Mouse (Mus musculus): ENCODE measurements around the gene Kpna3. TPM values are rescaled to one million over a fixed set of nuclear protein-coding genes. Genes with fewer than 3 reads are reported as not detected.

Kpna3 gene
- polyA plus RNA-seq, 1 experiment from 2014 or later: 31.5 TPM

DNA sequence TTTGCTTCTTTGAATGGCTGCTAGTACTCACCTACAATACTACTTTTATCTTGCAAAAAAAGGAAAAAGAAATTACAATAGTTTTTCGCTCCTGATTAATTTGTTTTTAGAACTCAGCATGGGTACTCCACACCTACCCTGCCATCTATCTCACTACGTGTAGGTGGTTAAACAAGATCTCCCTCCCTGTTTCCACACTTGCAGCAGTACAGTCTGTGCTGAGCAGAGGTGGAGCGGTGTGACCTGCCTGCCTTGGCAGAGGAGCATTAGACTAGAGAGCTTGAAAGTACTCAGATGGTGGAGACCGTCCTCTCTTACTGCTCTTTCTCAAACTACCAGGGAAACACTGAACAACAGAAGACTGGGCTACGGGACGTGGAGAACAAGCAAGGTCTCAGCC is 44.9 kb downstream of the Kpna3 start:
- no peaks in the 10 kb centered on the region for H3K4me1 ChIP-seq (ENCODE audit: control insufficient read depth in 2 of 2, insufficient read depth in 2 of 2, low read length in 2 of 2)
- H3K9me3 ChIP-seq (ENCODE audit: control insufficient read depth, low read length): no peaks in the 10 kb centered on the region
- no peak overlapping the region for H3K4me2 ChIP-seq (ENCODE audit: low read length)
- H3K9ac ChIP-seq (ENCODE audit: low read length): no peak overlapping the region
- H3K36me3 ChIP-seq (ENCODE audit: control insufficient read depth, insufficient read depth, low read length): peaks cover 20% of the 10 kb centered on the region
- 94% methylated on average over 6 of the region's 6 CpGs for whole genome bisulfite sequencing
- no peak for ATAC-seq (ENCODE audit: insufficient number of reproducible peaks, insufficient read depth, low FRiP score, low read depth)
- no peak overlapping the region for H3K4me3 ChIP-seq (ENCODE audit: control insufficient read depth in 1 of 2, insufficient read depth in 1 of 2, low read depth in 1 of 2, low read length in 2 of 2)
- no peak overlapping the region for H3K27ac ChIP-seq (replicated peaks in 1 of 2; ENCODE audit: control insufficient read depth in 1 of 2, insufficient read depth in 1 of 2, low read depth in 2 of 2, low read length in 2 of 2)
- no peaks in the 10 kb centered on the region for H3K27me3 ChIP-seq (ENCODE audit: control insufficient read depth, insufficient read depth, low read length)

- no peak overlapping the region for H3K27ac ChIP-seq (replicated peaks in 1 of 2; ENCODE audit: control insufficient read depth in 1 of 2, insufficient read depth in 1 of 2, low read depth in 2 of 2, low read length in 2 of 2)
- H3K4me2 ChIP-seq (ENCODE audit: low read length): no peak overlapping the region
- peaks cover 34% of the 10 kb centered on the region for H3K36me3 ChIP-seq (ENCODE audit: control insufficient read depth, insufficient read depth, low read length)
- ATAC-seq (ENCODE audit: insufficient number of reproducible peaks, insufficient read depth, low FRiP score, low read depth): no peak
- no peaks in the 10 kb centered on the region for H3K27me3 ChIP-seq (ENCODE audit: control insufficient read depth, insufficient read depth, low read length)
- WGBS: 63% methylated on average over 3 of the region's 3 CpGs
- H3K4me1 ChIP-seq (ENCODE audit: control insufficient read depth in 2 of 2, insufficient read depth in 2 of 2, low read length in 2 of 2): no peaks in the 10 kb centered on the region
- H3K9ac ChIP-seq (ENCODE audit: low read length): no peak overlapping the region
- H3K4me3 ChIP-seq (ENCODE audit: control insufficient read depth in 1 of 2, insufficient read depth in 1 of 2, low read depth in 1 of 2, low read length in 2 of 2): no peak overlapping the region
- H3K9me3 ChIP-seq (ENCODE audit: control insufficient read depth, low read length): no peaks in the 10 kb centered on the region
Observed at GRCm38 (mm10) chr14:61390586-61390985, 49.1 kb downstream of the Kpna3 start.

DNA sequence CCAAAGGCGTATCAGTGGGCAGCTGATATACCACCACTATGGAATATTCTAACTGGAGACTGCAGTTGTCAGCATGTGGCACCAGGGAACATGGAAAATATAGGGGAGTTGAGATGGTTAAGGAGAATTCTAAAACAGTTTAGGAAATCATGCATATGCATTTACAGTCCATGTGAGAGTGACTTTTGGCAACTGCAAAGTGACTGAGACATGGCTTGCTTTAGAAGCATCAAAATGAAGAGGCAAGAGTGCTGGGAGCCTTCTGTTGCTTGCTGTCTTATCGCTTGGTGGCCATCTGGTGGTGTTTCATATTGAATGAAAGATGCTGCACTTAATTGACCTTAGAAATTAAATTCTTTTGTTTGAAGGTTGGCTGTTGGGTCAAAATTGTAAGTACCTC is 72.4 kb downstream of the Kpna3 start:
- Histone ChIP-seq H3K4me2 (ENCODE audit: low read length) (no peak overlapping the region), H3K36me3 (ENCODE audit: control insufficient read depth, insufficient read depth, low read length) (peaks cover 57% of the 10 kb centered on the region), H3K9ac (ENCODE audit: low read length) (no peak overlapping the region), H3K27me3 (ENCODE audit: control insufficient read depth, insufficient read depth, low read length) (no peaks in the 10 kb centered on the region), H3K9me3 (ENCODE audit: control insufficient read depth, low read length) (no peaks in the 10 kb centered on the region), H3K27ac (replicated peaks in 1 of 2; ENCODE audit: control insufficient read depth in 1 of 2, insufficient read depth in 1 of 2, low read depth in 2 of 2, low read length in 2 of 2) (no peak overlapping the region), H3K4me1 (ENCODE audit: control insufficient read depth in 2 of 2, insufficient read depth in 2 of 2, low read length in 2 of 2) (no peaks in the 10 kb centered on the region), H3K4me3 (ENCODE audit: control insufficient read depth in 1 of 2, insufficient read depth in 1 of 2, low read depth in 1 of 2, low read length in 2 of 2) (no peak overlapping the region)
- no peak for ATAC-seq (ENCODE audit: insufficient number of reproducible peaks, insufficient read depth, low FRiP score, low read depth)
- 91% methylated on average over 2 of the region's 2 CpGs for WGBS

DNA sequence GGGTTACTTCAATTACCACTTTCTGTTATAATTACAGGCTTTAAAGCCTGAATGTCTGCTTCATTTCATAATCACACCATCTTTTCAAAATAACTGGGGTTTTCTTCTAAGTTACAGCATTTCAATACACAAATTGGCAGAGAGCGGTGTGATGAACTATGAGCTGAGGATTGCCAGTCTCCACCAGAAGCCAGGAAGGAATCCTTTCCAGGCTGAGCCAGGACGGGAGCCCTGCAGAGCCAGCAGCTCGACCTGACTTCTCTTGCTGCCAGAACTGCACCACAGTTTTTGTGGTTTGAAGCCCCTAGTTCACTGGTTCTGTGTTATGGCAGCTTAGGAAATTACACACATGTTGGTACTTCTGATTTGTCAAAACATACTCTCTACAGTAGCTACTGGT is 75.0 kb downstream of the Kpna3 start:
- Histone ChIP-seq H3K27me3 (ENCODE audit: control insufficient read depth, insufficient read depth, low read length) (no peaks in the 10 kb centered on the region), H3K4me1 (ENCODE audit: control insufficient read depth in 2 of 2, insufficient read depth in 2 of 2, low read length in 2 of 2) (no peaks in the 10 kb centered on the region), H3K36me3 (ENCODE audit: control insufficient read depth, insufficient read depth, low read length) (peaks cover 31% of the 10 kb centered on the region), H3K4me2 (ENCODE audit: low read length) (no peak overlapping the region), H3K4me3 (ENCODE audit: control insufficient read depth in 1 of 2, insufficient read depth in 1 of 2, low read depth in 1 of 2, low read length in 2 of 2) (no peak overlapping the region), H3K9me3 (ENCODE audit: control insufficient read depth, low read length) (no peaks in the 10 kb centered on the region), H3K9ac (ENCODE audit: low read length) (no peak overlapping the region), H3K27ac (replicated peaks in 1 of 2; ENCODE audit: control insufficient read depth in 1 of 2, insufficient read depth in 1 of 2, low read depth in 2 of 2, low read length in 2 of 2) (no peak overlapping the region)
- ATAC-seq (ENCODE audit: insufficient number of reproducible peaks, insufficient read depth, low FRiP score, low read depth): no peak
- 85% methylated on average over 3 of the region's 3 CpGs for WGBS

- WGBS: 95% methylated on average over 2 of the region's 2 CpGs
- no peaks in the 10 kb centered on the region for H3K27me3 ChIP-seq (ENCODE audit: control insufficient read depth, insufficient read depth, low read length)
- no peak overlapping the region for H3K4me3 ChIP-seq (ENCODE audit: control insufficient read depth in 1 of 2, insufficient read depth in 1 of 2, low read depth in 1 of 2, low read length in 2 of 2)
- H3K27ac ChIP-seq (replicated peaks in 1 of 2; ENCODE audit: control insufficient read depth in 1 of 2, insufficient read depth in 1 of 2, low read depth in 2 of 2, low read length in 2 of 2): no peak overlapping the region
- no peak for ATAC-seq (ENCODE audit: insufficient number of reproducible peaks, insufficient read depth, low FRiP score, low read depth)
- peaks cover 28% of the 10 kb centered on the region for H3K36me3 ChIP-seq (ENCODE audit: control insufficient read depth, insufficient read depth, low read length)
- H3K9ac ChIP-seq (ENCODE audit: low read length): no peak overlapping the region
- H3K4me2 ChIP-seq (ENCODE audit: low read length): no peak overlapping the region
- no peaks in the 10 kb centered on the region for H3K9me3 ChIP-seq (ENCODE audit: control insufficient read depth, low read length)
- no peaks in the 10 kb centered on the region for H3K4me1 ChIP-seq (ENCODE audit: control insufficient read depth in 2 of 2, insufficient read depth in 2 of 2, low read length in 2 of 2)
Observed at GRCm38 (mm10) chr14:61363734-61364133, 75.9 kb downstream of the Kpna3 start.

- 78% methylated on average over 2 of the region's 2 CpGs for WGBS
- no peak overlapping the region for H3K27ac ChIP-seq (replicated peaks in 1 of 2; ENCODE audit: control insufficient read depth in 1 of 2, insufficient read depth in 1 of 2, low read depth in 2 of 2, low read length in 2 of 2)
Observed at GRCm38 (mm10) chr14:61362268-61362667, 77.4 kb downstream of the Kpna3 start.

DNA sequence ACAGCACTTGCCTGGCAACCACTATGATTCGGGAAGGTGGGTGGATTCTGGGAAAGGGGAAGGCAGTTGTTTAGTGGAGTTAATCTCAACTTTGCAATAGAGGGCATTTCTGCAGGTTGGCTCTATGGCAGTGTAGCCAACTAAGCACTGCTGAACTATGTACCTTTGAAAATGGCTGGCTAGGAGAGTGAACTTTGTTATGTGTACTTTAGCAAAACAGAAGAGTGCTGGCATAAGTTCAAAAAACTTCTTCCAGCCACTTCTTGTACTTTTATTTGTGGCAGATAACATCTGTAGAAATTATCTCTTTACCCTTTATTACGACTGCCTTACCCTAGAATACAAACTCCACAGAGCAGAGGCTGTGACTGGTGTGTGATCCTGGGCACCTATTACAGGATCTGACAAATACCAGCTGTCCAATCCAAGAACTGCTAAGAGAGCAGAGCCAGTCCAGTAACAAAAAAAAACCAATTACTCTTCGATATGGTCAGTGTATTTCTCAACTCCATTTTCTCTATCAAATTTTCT is 78.6 kb downstream of the Kpna3 start:
- H3K27ac ChIP-seq (replicated peaks in 1 of 2; ENCODE audit: control insufficient read depth in 1 of 2, insufficient read depth in 1 of 2, low read depth in 2 of 2, low read length in 2 of 2): no peak overlapping the region
- H3K4me1 ChIP-seq (ENCODE audit: control insufficient read depth in 2 of 2, insufficient read depth in 2 of 2, low read length in 2 of 2): no peaks in the 10 kb centered on the region
- peak overlapping the region; percentile 60 for H3K4me2 ChIP-seq (ENCODE audit: low read length)
- H3K27me3 ChIP-seq (ENCODE audit: control insufficient read depth, insufficient read depth, low read length): no peaks in the 10 kb centered on the region
- no peak for ATAC-seq (ENCODE audit: insufficient number of reproducible peaks, insufficient read depth, low FRiP score, low read depth)
- WGBS: 49% methylated on average over 3 of the region's 3 CpGs
- H3K36me3 ChIP-seq (ENCODE audit: control insufficient read depth, insufficient read depth, low read length): peaks cover 17% of the 10 kb centered on the region; the same call in 1 of the 2 replicates
- H3K4me3 ChIP-seq (ENCODE audit: control insufficient read depth in 1 of 2, insufficient read depth in 1 of 2, low read depth in 1 of 2, low read length in 2 of 2): peak overlapping the region in 1 of 2 experiments; percentile 48; a peak in 1 of 4 replicates
- no peaks in the 10 kb centered on the region for H3K9me3 ChIP-seq (ENCODE audit: control insufficient read depth, low read length)
- H3K9ac ChIP-seq (ENCODE audit: low read length): no peak overlapping the region; the same call in 1 of the 2 replicates

More at GRCm38 (mm10) chr14:61362268-61362667, 77.4 kb downstream of the Kpna3 start:
- Histone ChIP-seq H3K9ac (ENCODE audit: low read length) (no peak overlapping the region), H3K4me3 (ENCODE audit: control insufficient read depth in 1 of 2, insufficient read depth in 1 of 2, low read depth in 1 of 2, low read length in 2 of 2) (no peak overlapping the region), H3K4me2 (ENCODE audit: low read length) (no peak overlapping the region), H3K27me3 (ENCODE audit: control insufficient read depth, insufficient read depth, low read length) (no peaks in the 10 kb centered on the region), H3K9me3 (ENCODE audit: control insufficient read depth, low read length) (no peaks in the 10 kb centered on the region), H3K36me3 (ENCODE audit: control insufficient read depth, insufficient read depth, low read length) (peaks cover 24% of the 10 kb centered on the region), H3K4me1 (ENCODE audit: control insufficient read depth in 2 of 2, insufficient read depth in 2 of 2, low read length in 2 of 2) (no peaks in the 10 kb centered on the region)
- no peak for ATAC-seq (ENCODE audit: insufficient number of reproducible peaks, insufficient read depth, low FRiP score, low read depth)
